Mouse (Mus musculus) C2C12 (cell line): Measurements from ENCODE around the gene Cux1. TPM values are rescaled to one million over a fixed set of nuclear protein-coding genes. Genes with fewer than 3 reads are reported as not detected.

Experiments
- H3K27me3 ChIP-seq: one replicate; pipeline ENCODE4 v1.6.1; 2011; ENCODE audit not compliant: control insufficient read depth, insufficient read depth, insufficient read length
- H3K36me3 ChIP-seq: one replicate; pipeline ENCODE4 v1.6.1; 2011; ENCODE audit not compliant: control insufficient read depth, insufficient read depth
- H3K4me3 ChIP-seq: one replicate; pipeline ENCODE4 v1.5.1; 2011; ENCODE audit warnings: mild to moderate bottlenecking, control low read depth; ENCODE audit not compliant: poor library complexity, insufficient read depth, severe bottlenecking
- H3K79me2 ChIP-seq: one replicate; pipeline ENCODE4 v1.6.1; 2011; ENCODE audit not compliant: control insufficient read depth, insufficient read depth
- H3K79me3 ChIP-seq: one replicate; pipeline ENCODE4 v1.6.1; 2011; ENCODE audit warnings: low read depth, control low read depth
- H3ac ChIP-seq: one replicate; pipeline ENCODE3; 2011; ENCODE audit warnings: low read depth; ENCODE audit not compliant: control insufficient read depth, insufficient read length
- CEBPB ChIP-seq: IDR thresholded peaks from one replicate; pipeline ENCODE4 v1.6.1; 2011; ENCODE audit warnings: low read depth, mild to moderate bottlenecking, control low read depth, moderate library complexity
- CTCF ChIP-seq: IDR thresholded peaks from one replicate; pipeline ENCODE4 v1.5.1; 2011; ENCODE audit not compliant: control insufficient read depth, insufficient read depth, insufficient read length
- FOSL1 ChIP-seq: IDR thresholded peaks from one replicate; pipeline ENCODE4 v1.8.0; 2011; ENCODE audit warnings: mild to moderate bottlenecking, low read length; ENCODE audit not compliant: poor library complexity, insufficient read depth, severe bottlenecking
- MAX ChIP-seq: IDR thresholded peaks from one replicate; pipeline ENCODE4 v1.6.1; 2011; ENCODE audit warnings: mild to moderate bottlenecking, control low read depth
- MYOD1 ChIP-seq: IDR thresholded peaks from one replicate; pipeline ENCODE4 v1.6.1; 2011; ENCODE audit warnings: low read depth; ENCODE audit not compliant: control insufficient read depth, insufficient read length
- MYOG ChIP-seq: IDR thresholded peaks from one replicate; pipeline ENCODE4 v1.6.1; 2011; ENCODE audit not compliant: control insufficient read depth, insufficient read length; ENCODE audit errors: extremely low read depth
- USF1 ChIP-seq: IDR thresholded peaks from one replicate; pipeline ENCODE4 v1.6.1; 2011; ENCODE audit warnings: low read depth, mild to moderate bottlenecking, control low read depth, moderate library complexity
- polyA plus RNA-seq: library from polyadenylated mRNA; unstranded; fragments of >200 nt; fragmentation: generic; extraction: Trizol; gene quantifications from one replicate; pipeline ENCODE4 v1.2.1, GENCODE M21; 2012; ENCODE audit warnings: missing spikeins

The Cux1 gene
- polyA plus RNA-seq, 1 experiment = 43.9 TPM

DNA sequence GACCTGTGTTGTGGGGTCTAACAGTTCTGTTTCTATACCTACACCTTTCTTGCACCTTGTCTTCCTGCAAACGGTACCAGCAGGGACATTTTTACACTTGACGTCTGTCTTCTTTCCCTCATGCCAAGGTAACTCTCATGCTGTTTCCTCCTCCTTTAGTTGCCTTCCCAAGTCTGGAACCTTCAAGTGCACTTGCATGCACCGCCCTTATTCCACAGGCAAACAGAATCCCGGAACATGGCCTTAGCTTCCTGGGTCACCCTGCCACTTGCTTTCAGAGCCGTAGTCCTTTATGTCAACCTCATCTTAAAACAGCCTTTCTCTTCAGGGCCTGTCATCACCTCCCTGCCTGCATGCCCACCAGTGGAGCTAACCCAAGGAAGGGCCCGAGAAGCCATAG is 15.7 kb downstream of the Cux1 start:
- H3K79me3 ChIP-seq = peaks cover 93% of the 10 kb centered on the region
- TF ChIP-seq MYOG = no peak
- no peak for TF ChIP-seq CEBPB
- TF ChIP-seq USF1 = no peak
- TF ChIP-seq FOSL1 = no peak
- no peak for TF ChIP-seq CTCF
- no peak for TF ChIP-seq MAX
- TF ChIP-seq MYOD1 = no peak
- H3ac ChIP-seq = no peak overlapping the region
- peaks cover under 1% of the 10 kb centered on the region for H3K36me3 ChIP-seq
- peaks cover 100% of the 10 kb centered on the region for H3K79me2 ChIP-seq
- no peaks in the 10 kb centered on the region for H3K27me3 ChIP-seq
- no peak overlapping the region for H3K4me3 ChIP-seq

DNA sequence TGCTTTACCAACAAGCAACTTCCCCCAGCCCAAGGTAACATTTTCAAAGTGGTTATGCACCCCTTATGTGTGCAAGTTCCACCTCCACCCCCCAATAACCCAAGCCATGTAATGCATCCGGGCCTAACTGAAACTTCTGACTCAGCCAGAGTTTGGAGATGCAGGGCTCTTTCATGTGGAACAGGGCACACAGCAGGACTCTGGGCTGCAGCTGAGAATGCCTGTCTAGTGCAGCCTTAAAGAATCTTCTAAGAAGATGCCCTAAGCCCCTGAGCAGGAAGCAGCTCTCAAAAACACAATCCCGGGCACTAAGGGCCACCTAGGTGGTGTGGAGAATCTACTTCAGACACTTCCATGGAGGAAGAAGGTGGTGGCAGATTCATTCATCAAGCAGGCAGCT is 16.6 kb downstream of the Cux1 start:
- no peak for TF ChIP-seq MAX
- no peak for TF ChIP-seq MYOG
- no peak for TF ChIP-seq CTCF
- no peak for TF ChIP-seq USF1
- no peak for TF ChIP-seq CEBPB
- no peak for TF ChIP-seq MYOD1
- TF ChIP-seq FOSL1 = no peak
- H3K79me2 ChIP-seq = peaks cover 100% of the 10 kb centered on the region
- H3K27me3 ChIP-seq = no peaks in the 10 kb centered on the region
- H3K4me3 ChIP-seq = no peak overlapping the region
- H3K79me3 ChIP-seq = peaks cover 91% of the 10 kb centered on the region
- no peaks in the 10 kb centered on the region for H3K36me3 ChIP-seq
- no peak overlapping the region for H3ac ChIP-seq

DNA sequence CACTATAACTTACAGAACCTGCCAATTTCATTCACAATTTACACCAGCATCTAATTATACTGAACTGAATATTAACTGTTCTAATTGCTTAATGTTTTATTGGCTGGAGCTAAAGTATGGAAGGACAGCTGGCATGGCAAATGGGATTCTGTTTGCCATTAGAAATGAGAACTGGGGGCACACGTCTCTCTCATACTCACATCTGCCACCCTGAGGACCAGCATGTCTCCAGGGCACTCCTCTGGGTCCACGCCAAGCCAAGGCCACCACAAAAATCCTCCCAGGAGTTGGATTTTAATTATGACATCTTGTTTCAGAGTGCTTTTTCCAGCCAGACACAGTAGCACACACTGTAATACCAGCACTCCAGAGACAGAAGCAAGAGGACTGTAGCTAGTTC is 18.5 kb downstream of the Cux1 start:
- Histone ChIP-seq H3K36me3 (no peaks in the 10 kb centered on the region), H3ac (no peak overlapping the region), H3K27me3 (no peaks in the 10 kb centered on the region), H3K79me2 (peaks cover 100% of the 10 kb centered on the region), H3K4me3 (no peak overlapping the region), H3K79me3 (peaks cover 89% of the 10 kb centered on the region)
- TF ChIP-seq MAX = no peak
- no peak for TF ChIP-seq FOSL1
- TF ChIP-seq CTCF = no peak
- no peak for TF ChIP-seq CEBPB
- no peak for TF ChIP-seq MYOG
- TF ChIP-seq MYOD1 = no peak
- TF ChIP-seq USF1 = no peak

GRCm38 (mm10) chr5:136545061-136545460 is 22.2 kb downstream of the Cux1 start:
- no peaks in the 10 kb centered on the region for H3K36me3 ChIP-seq
- no peak overlapping the region for H3K4me3 ChIP-seq
- no peak overlapping the region for H3ac ChIP-seq
- peaks cover 100% of the 10 kb centered on the region for H3K79me2 ChIP-seq
- peaks cover 85% of the 10 kb centered on the region for H3K79me3 ChIP-seq
- no peaks in the 10 kb centered on the region for H3K27me3 ChIP-seq
- TF ChIP-seq MYOG (no peak), USF1 (no peak), CEBPB (no peak)

GRCm38 (mm10) chr5:136543171-136543570 is 24.1 kb downstream of the Cux1 start:
- H3K36me3 ChIP-seq = no peaks in the 10 kb centered on the region
- TF ChIP-seq CTCF (no peak), MYOD1 (no peak), MYOG (no peak), CEBPB (no peak), USF1 (no peak), MAX (no peak), FOSL1 (no peak)
- peaks cover 100% of the 10 kb centered on the region for H3K79me2 ChIP-seq
- H3K27me3 ChIP-seq = no peaks in the 10 kb centered on the region
- no peak overlapping the region for H3ac ChIP-seq
- H3K79me3 ChIP-seq = peaks cover 85% of the 10 kb centered on the region
- no peak overlapping the region for H3K4me3 ChIP-seq

DNA sequence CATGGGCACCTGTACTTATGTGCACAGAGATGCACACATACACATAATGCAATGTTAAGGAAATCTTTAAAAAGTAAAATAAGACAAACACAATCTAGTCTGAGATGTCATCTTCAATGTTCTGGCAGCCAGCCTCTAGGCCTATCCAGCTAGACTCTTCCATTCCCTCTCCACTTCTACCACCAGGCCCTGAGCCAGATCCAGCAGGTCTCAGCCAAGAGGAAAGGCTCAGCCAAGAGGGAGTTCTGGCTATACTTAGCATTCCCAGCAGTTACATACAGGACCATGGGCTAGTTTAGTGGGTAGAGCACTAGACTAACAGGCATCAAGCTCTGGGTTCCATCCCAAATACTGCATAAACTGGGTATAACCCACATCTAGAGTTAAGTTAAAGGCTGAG is 26.3 kb downstream of the Cux1 start:
- peaks cover 100% of the 10 kb centered on the region for H3K79me2 ChIP-seq
- H3K4me3 ChIP-seq = no peak overlapping the region
- TF ChIP-seq MYOG (no peak), MYOD1 (no peak), MAX (no peak), CEBPB (no peak), CTCF (no peak), FOSL1 (no peak), USF1 (no peak)
- peaks cover 85% of the 10 kb centered on the region for H3K79me3 ChIP-seq
- H3K36me3 ChIP-seq = no peaks in the 10 kb centered on the region
- no peak overlapping the region for H3ac ChIP-seq
- H3K27me3 ChIP-seq = no peaks in the 10 kb centered on the region
